Mouse (Mus musculus) MEL (cell line): ENCODE data around the gene Ppp2r2c.

Experiments
- BHLHE40 ChIP-seq: IDR thresholded peaks from 2 replicates; pipeline ENCODE4 v1.6.1; 2012; ENCODE audit warnings: low read depth, mild to moderate bottlenecking, inconsistent platforms, low read length, improper control_type of control experiment, borderline replicate concordance
- CTCF ChIP-seq, 3 experiments: IDR thresholded peaks in 2 of 3; conservative IDR thresholded peaks in 1 of 3; 2 replicates each; pipeline ENCODE4 v1.5.1; 2011 to 2012; ENCODE audit warnings: low read length in 3 of 3, low read depth in 2 of 3, mild to moderate bottlenecking in 2 of 3, improper control_type of control experiment in 1 of 3, inconsistent platforms in 1 of 3, mixed read lengths in 1 of 3, moderate library complexity in 1 of 3; ENCODE audit not compliant: control insufficient read depth in 1 of 3, insufficient read depth in 1 of 3, poor library complexity in 1 of 3, severe bottlenecking in 1 of 3
- EP300 ChIP-seq, 2 experiments: IDR thresholded peaks; 2 replicates each; pipeline ENCODE4 v1.6.1; 2011; ENCODE audit warnings: improper control_type of control experiment in 2 of 2, low read length in 2 of 2, low read depth in 1 of 2, mild to moderate bottlenecking in 1 of 2
- MAFK ChIP-seq: IDR thresholded peaks from 2 replicates; pipeline ENCODE4 v1.6.1; 2011; ENCODE audit warnings: low read depth, mild to moderate bottlenecking, low read length, improper control_type of control experiment, borderline replicate concordance
- MXI1 ChIP-seq: IDR thresholded peaks from 2 replicates; pipeline ENCODE4 v1.6.1; 2011; ENCODE audit warnings: mild to moderate bottlenecking, low read depth, low read length, improper control_type of control experiment
- POLR2A ChIP-seq, 2 experiments: IDR thresholded peaks; 2 replicates each; pipeline ENCODE4 v1.6.1; 2011 to 2012; ENCODE audit warnings: low read length in 2 of 2, mild to moderate bottlenecking in 2 of 2, control low read depth in 1 of 2, improper control_type of control experiment in 1 of 2, low read depth in 1 of 2, moderate library complexity in 1 of 2; ENCODE audit not compliant: control insufficient read depth in 1 of 2, insufficient read depth in 1 of 2, poor library complexity in 1 of 2
- RCOR1 ChIP-seq: IDR thresholded peaks from 2 replicates; pipeline ENCODE4 v1.6.1; 2012; ENCODE audit warnings: low read depth, mild to moderate bottlenecking, inconsistent platforms, low read length, improper control_type of control experiment
- SIN3A ChIP-seq: IDR thresholded peaks from 2 replicates; pipeline ENCODE4 v1.6.1; 2012; ENCODE audit warnings: low read length, improper control_type of control experiment, inconsistent platforms
- USF2 ChIP-seq, 2 experiments: IDR thresholded peaks; 2 replicates each; pipeline ENCODE4 v1.6.1; 2011 to 2012; ENCODE audit warnings: improper control_type of control experiment in 2 of 2, low read length in 2 of 2, borderline replicate concordance in 1 of 2, inconsistent platforms in 1 of 2, low read depth in 1 of 2, mild to moderate bottlenecking in 1 of 2; ENCODE audit not compliant: insufficient read depth in 1 of 2
- ZC3H11A ChIP-seq: IDR thresholded peaks from 2 replicates; pipeline ENCODE4 v1.6.1; 2012; ENCODE audit warnings: low read depth, mild to moderate bottlenecking, inconsistent platforms, low read length, improper control_type of control experiment
- ZNF384 ChIP-seq: IDR thresholded peaks from 2 replicates; pipeline ENCODE4 v1.6.1; 2012; ENCODE audit warnings: low read depth, mild to moderate bottlenecking, inconsistent platforms, low read length, improper control_type of control experiment

DNA sequence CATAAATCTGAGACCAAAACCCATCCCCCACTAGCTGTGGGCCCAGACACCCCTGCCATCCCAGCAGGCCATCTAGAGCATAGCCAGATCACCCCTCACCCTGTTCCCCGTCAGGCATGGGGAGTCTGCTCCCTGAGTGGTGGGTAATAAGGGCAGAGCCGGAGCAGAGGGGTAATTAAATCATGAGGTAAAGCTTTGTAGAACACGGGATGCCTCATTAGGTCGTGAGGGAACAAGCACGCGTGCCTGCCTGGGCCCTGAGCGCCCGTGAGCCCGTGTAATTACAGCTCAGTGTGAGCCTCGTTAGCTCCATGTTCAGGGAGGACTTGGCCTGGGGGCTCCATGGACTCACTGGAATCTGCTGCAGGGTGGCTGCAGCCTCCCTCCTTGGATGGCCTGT is 39.4 kb downstream of the Ppp2r2c start:
- no peak for TF ChIP-seq RCOR1
- no peak for TF ChIP-seq POLR2A (IDR thresholded peaks at IDR 0.05; ENCODE audit: control insufficient read depth in 1 of 2, insufficient read depth in 1 of 2, low read depth in 1 of 2, low read length in 2 of 2, poor library complexity in 1 of 2)
- no peak for TF ChIP-seq CTCF (IDR thresholded peaks at IDR 0.05 in 2 of 3, conservative IDR thresholded peaks at IDR 0.05 in 1 of 3; ENCODE audit: control insufficient read depth in 1 of 3, insufficient read depth in 1 of 3, low read depth in 2 of 3, low read length in 3 of 3, poor library complexity in 1 of 3, severe bottlenecking in 1 of 3)
- no peak for TF ChIP-seq BHLHE40
- TF ChIP-seq SIN3A = no peak
- no peak for TF ChIP-seq USF2 (IDR thresholded peaks at IDR 0.05; ENCODE audit: borderline replicate concordance in 1 of 2, insufficient read depth in 1 of 2, low read depth in 1 of 2, low read length in 2 of 2)
- TF ChIP-seq ZC3H11A = no peak
- no peak for TF ChIP-seq EP300 (IDR thresholded peaks at IDR 0.05; ENCODE audit: low read depth in 1 of 2, low read length in 2 of 2)
- TF ChIP-seq MAFK = no peak
- no peak for TF ChIP-seq ZNF384
- TF ChIP-seq MXI1 = no peak
